Mouse (Mus musculus): ENCODE results near the gene Myof.

The Myof gene

GRCm38 (mm10) chr19:38003671-38004521, 39.5 kb downstream of the Myof start:
- DNase-seq (ENCODE audit: low spot score), result peak; percentile 37

- DNase-seq (ENCODE audit: low spot score), result no peak
These were observed 40.6 kb downstream of the Myof start for GRCm38 (mm10) chr19:38002816-38003215.

DNA sequence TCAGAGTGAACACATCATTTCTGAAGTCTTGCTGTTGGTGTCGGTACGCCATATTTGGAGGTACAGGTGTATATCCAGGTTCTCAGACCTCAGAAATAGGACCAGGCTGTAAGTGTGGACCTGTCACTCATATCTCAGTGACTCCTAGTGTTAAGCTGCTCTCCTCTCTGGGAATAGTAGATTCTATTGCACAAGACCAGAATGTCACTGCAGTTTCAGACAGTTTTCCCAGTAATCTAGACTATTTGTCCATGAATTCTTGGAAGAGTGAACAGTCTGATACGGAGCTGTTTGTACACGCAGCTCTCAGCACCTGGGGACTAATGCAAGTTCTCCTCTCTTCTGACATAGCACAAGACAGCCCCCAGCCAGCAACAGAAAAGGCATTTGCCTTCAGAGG, 42.4 kb downstream of the Myof start:
- DNase-seq (ENCODE audit: low spot score), result no peak

DNA sequence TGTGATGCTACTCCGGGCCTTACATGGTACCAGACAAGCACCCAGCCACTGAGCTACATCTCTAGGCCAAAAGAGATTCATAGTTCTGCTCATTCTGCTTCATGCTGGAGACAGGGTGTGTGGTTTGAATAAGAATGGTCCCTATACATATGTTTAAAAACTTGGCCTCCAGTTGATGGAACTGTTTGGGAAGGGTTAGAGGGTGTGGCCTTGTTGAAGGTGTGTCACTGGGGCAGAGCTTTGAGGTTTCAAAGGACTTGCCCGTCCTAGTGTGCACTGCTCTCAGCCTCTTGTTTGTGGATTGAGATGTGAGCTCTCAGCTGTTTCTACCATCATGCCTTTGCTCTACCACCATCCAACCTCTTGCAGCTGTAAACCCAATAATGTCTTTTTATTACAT, 43.4 kb downstream of the Myof start:
- DNase-seq (ENCODE audit: low spot score), result no peak

DNA sequence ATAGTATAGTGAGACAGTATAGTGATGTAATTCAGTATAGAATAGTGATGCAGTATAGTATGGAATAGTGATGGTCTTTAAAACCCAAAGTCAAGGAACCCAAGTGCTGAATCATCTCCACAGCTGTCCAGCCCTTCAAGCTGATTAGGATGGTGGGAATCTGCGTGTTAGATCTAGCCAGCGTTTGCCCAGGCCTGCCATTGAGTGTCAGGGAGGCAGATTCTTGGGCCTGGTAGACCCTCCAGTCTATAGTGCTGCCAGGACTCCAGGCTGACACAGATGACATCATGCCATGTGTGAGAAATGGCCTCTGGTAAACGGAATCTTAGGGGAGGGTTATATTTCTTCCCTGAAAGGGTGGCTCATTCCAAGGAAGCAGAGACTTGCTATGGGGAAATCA, 49.1 kb downstream of the Myof start:
- no peak for DNase-seq (ENCODE audit: low spot score)

DNA sequence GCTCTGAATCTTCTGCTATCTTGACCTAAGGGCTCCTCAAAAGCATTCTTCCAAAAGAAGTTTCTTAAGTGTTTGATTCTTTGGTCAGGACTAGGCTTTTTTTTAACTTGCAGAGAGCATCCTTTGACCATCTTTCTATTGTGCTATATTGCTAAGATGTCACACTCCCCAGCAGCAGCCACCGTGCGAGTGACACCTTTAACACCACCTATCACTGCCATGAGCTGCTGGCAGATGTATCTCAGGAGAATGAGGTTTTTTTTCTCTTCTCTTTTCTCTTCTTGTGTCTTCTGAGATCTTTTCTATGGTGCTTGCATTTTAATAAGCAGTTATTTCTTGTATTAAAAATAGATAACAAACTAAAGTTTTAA, 51.2 kb downstream of the Myof start:
- DNase-seq (ENCODE audit: low spot score), result no peak

DNA sequence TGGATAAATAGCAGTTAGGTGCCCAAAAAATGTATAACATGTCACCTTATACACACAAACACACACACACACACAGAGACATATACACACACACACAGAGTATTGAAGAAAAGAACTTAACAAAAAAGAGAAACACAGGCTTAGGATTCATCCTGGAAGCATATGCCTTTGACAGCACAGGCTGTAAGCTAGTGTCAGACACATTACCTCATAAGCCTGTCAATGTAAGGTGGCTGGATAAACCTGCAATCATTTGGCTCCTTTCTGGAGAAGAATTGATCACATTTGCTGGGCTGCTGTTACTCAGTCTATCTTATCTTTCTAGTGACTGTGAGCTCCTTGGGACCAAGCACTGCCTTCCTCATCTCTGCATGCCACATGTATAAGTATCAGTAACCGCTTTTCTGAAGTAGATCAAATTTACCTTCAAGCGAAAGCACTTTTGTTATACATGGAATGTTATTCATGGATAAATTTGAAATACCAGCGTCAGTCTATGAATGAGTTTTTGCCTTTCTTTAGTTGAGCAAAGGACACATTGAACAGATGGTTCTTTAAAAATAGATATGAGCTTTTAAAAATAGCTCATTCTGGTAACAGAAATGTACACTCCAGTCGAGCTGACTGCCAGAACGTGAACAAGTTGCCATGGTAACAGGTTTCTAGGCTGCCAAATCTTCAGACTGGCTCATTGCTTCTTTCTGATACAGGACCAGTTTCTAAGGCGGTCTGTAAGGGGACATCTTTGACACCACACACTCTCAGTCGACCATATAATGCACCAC, 51.8 kb downstream of the Myof start:
- peak; percentile 42 for DNase-seq (ENCODE audit: low spot score)

DNA sequence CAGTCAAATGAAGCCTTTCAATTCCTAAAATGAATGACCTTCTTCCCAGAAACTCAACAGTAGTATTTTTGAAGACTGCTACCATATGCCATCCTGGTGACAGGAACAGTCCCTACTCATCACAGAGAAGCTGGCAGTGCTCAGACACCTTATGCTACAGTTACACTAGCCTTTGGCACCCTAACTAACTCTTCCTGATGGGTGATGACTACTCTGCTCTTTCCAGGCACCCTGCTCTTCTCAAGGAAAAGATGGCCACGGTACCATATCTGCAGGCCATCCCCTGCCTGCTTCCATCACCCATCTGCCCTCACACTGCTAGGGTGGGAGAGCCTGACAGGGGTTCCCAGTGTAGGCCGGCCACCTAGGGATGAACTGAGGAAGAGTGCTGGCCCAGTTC, 53.4 kb downstream of the Myof start:
- no peak for DNase-seq (ENCODE audit: low spot score)

GRCm38 (mm10) chr19:37988156-37988555, 55.2 kb downstream of the Myof start:
- DNase-seq (ENCODE audit: low spot score), result no peak

DNA sequence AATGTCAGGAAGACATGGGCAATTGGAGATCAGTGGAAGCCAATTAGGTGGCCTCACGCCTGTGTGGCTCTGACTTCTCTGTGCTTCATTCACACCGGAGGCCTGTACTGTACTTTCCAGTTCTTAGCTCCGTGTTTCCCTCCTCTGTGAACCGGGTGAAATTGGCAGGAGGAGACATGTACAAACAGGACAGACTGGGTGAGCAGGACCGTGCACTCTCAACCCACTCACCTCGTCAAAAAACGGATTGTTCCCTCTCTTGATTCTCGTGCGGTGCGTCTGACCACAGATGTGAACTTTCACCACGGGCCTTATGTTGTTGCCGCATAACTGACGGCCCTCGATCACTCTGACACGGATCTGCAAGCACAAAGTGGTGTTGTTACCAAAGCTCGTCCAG, 57.6 kb downstream of the Myof start:
- DNase-seq (ENCODE audit: low spot score), result no peak

DNA sequence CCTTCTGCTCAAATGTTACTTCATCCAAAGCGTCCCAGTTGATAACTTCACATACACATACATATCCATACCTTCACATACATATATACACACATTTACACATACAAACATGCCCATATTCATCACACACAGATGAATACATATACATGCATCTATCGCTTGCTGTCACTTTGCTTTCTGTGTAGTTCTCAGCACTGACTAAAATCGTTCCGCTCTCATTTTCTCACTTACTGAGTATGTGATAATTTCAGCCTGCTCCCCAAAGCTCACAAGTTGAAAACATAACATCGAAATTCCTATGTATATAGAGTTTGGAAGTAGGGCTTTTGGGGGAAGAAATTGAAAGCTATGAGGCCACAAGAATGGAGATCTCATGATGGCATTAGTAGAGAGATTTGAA, 67.4 kb downstream of the Myof start:
- no peak for DNase-seq (ENCODE audit: low spot score)

GRCm38 (mm10) chr19:37970571-37970970, 72.8 kb downstream of the Myof start:
- no peak for DNase-seq (ENCODE audit: low spot score)

DNA sequence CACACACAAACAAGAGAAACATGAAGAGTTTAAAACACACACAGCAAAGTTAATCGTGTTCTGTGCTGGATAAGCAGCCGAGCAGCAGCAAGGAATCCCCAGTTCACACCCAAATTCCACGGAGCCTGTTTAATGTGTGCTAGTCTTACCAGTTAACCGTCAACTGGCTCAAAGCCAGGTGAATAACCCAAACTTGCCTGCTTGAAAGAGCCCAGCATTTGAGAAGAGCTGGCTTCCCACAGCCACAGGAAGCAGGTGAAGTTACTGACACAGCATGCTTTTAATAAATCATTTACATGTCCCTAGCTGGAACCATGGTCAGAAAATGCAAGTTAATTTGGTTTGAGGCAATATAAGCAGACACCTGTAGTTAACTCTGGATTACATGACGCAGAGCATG, 73.4 kb downstream of the Myof start:
- no peak for DNase-seq (ENCODE audit: low spot score)

DNA sequence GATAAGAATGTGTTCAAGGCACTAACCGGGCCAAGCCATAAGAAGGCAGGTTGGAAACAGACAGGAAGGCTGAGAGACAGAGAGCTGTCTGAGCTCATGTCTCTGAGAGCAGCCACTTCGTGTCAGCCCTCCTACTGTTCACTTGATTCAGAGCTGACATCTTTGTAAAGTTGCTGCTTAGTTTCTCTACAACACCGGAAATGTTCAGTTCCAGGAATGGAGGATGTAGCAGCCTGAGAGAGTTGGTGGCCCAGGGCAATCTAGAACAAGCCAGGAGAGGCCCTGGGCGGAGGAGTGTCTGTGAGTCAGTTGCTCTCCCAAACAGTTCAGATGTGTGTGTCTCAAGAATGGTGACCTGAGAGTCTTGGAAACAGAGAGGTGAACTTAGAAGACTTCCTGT, 77.5 kb downstream of the Myof start:
- DNase-seq (ENCODE audit: low spot score), result no peak

- DNase-seq (ENCODE audit: low spot score), result no peak
These were observed 80.0 kb downstream of the Myof start for GRCm38 (mm10) chr19:37963421-37963820.

GRCm38 (mm10) chr19:37960791-37961190, 82.6 kb downstream of the Myof start:
- no peak for DNase-seq (ENCODE audit: low spot score)

DNA sequence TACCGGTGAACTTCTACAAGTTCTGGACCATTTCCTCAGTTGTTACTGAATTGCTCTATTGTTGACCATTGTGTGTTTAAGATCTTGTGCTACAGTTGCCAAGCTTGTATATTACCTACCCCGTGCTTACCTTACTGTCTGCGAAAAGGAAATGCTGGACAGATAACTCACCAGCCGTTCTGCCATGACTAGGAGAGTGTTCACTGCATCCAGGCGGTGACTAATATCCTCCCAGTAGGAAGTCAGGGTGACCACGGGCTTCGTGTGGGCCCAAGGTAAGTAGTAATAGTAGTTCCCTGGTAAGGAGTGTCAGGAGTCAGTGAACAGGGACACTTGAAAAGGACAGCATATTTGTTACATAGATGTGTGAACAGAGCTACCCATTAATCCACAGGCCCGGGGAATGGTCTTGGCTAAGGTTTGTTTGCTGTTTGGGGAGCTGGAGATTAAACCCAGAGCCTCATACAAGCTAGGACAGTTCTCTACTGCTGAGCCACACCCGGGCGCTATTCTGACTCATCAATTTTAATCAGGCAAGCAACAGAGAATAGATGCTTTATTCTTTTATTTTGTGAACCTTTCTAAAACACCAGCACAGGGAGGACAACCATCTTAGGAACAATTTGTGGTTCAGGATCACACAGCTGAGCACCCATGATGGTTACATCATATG, 83.7 kb downstream of the Myof start:
- no peak for DNase-seq (ENCODE audit: low spot score)

DNA sequence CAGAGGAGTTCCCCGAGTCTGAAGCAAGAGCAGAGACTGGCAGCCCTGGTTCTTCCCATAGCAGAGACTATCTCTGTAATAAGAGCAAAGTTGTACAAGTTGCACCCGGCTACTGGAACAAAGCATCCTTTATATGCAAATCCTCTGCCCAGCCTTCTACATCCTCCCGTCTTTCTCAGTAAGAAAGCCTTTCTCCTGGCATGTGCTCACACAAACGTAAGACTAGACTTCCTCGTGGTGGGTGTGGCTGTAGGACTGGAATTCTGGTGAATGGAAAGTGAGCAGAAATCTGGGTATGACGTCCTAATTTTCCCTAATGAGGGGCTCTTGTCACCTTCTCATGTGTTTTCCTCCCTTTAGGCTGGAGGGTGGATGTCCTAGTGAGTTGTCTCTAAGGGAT, 84.3 kb downstream of the Myof start:
- no peak for DNase-seq (ENCODE audit: low spot score)

DNA sequence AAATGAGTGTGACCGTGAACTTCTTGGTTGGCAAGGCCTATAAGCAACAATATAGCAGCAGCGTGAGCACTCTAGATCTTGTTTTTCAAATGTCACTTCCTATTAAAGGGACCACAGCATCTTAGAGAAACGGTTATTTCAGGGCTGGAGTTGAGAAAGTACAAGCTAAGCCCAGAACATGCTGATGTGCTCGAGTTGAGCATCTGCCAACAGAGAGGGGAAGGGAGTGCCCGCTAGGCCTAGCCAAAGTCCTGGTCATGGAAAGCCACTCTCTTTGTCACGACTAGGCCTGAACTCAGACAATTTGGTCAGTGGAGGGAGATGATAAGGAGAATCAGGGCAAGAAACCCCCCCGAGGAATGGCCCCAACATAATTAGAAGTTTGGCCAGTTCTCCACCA, 86.1 kb downstream of the Myof start:
- no peak for DNase-seq (ENCODE audit: low spot score)

DNA sequence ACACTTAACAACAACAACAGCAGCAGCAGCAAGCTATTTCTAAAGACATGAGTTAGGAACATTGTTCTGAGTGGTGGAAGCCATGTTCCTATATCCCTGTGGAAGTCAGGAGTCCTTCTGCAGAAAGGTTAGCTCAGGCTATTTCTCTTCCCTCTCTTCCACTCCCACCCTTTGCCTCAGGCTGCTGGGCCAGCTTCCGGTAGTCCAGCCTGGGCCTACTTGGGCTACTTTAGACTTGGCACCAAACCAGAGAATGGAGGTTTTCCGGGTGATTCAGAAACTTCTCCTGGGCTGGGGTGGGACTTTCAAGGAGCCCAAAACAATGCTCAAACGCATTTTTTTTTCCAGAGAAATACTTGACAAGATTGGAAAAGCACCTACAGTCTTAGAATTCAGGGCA, 87.4 kb downstream of the Myof start:
- no peak for DNase-seq (ENCODE audit: low spot score)

- DNase-seq (ENCODE audit: low spot score), result peak; percentile 91
These were observed 87.9 kb downstream of the Myof start for GRCm38 (mm10) chr19:37955425-37956001.

GRCm38 (mm10) chr19:37954772-37955171, 88.6 kb downstream of the Myof start:
- DNase-seq (ENCODE audit: low spot score), result no peak

DNA sequence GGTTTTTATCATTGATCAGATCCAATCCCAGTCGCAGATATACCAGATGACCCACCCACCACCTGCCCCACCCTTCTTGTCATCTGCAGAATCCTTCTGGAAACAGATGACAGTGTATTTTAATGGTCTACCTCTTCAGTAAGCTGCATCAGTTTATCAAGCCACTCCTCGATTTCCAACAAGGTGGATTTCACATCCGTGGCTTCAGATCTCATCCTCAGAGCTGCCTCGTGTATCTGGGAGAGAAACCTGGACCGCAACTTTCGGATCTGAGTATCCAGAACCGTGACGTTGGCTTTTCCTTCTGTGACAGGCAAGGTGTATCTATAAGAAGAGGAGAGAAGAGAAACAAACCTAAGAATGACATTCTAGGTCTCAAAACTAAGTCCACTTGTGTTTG, 89.1 kb downstream of the Myof start:
- no peak for DNase-seq (ENCODE audit: low spot score)
